Mouse (Mus musculus) megakaryocyte progenitor cell, adult 5-6 weeks (primary cell): ENCODE results near the gene Havcr2. TPM values are rescaled to one million over a fixed set of nuclear protein-coding genes. Genes with fewer than 3 reads are reported as not detected.
"Not testable (repeated sequence)": the region's sequence is repeated elsewhere in the genome, so short reads cannot be mapped to it uniquely, and the experiment has no call there.

Source experiments
- ATAC-seq: replicated peaks from 2 replicates; pipeline ENCODE4 v1.8.0; 2016; ENCODE audit warnings: mild to moderate bottlenecking, moderate TSS enrichment, inconsistent platforms; ENCODE audit not compliant: poor library complexity
- total RNA-seq, 2 experiments: library from RNA; stranded (forward) in 1 of 2; stranded (reverse) in 1 of 2; fragments of 157-497, 149-512 nt in 1 of 2; fragments of 200-1000 nt in 1 of 2; gene quantifications; 2 replicates each; pipeline versions ENCODE4 v1.2.3 to v1.2.4; 2015 to 2017

Gene Havcr2
- total RNA-seq, 2 experiments from 2014 or later = 0.27 to 0.92 TPM

GRCm38 (mm10) chr11:46449461-46450080 is 5.2 kb upstream of the Havcr2 start:
- ATAC-seq = peak; percentile 47

DNA sequence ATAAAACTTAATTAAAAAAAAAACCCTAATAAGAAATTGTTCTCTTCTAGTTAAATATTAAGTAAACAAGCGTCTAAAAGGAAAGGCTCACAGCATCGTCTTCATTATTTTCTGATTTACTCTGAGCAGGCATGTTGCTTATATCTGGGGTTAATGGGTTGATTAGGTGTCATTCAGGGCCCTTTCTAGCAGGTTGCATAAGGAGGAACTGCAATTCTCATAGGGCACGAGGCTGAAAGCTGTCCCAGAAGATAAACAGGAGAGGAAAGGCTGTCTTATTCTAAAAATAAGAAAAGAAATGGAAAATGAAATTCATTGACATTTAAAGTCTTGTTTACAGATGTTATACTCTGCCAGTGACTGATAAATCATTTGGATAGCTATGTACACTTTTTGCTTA is 5.2 kb downstream of the Havcr2 start:
- ATAC-seq = no peak

GRCm38 (mm10) chr11:46461362-46461761 is 6.6 kb downstream of the Havcr2 start:
- ATAC-seq = peak; percentile 85

DNA sequence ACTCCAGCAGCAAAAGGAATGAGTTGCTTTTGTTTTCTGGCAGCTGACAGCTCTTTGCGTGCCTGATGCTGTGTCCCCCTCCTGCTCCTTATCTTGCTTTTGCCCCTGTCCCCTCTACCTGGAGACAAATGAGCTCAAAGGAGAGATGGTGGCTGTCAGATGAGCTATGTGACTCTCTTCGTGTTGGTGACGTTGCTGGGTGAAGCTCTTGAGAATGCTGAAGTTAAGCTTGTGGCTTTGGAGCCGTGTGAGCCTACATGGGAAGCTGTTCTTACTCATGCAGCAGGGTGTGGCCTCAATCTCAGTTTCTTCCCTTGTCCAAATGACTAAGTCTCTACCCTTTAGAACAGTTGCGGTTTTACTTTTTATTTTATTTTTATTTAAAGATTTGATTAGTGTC is 7.2 kb downstream of the Havcr2 start:
- ATAC-seq = peak; percentile 45; the same call in 1 of the 2 replicates

DNA sequence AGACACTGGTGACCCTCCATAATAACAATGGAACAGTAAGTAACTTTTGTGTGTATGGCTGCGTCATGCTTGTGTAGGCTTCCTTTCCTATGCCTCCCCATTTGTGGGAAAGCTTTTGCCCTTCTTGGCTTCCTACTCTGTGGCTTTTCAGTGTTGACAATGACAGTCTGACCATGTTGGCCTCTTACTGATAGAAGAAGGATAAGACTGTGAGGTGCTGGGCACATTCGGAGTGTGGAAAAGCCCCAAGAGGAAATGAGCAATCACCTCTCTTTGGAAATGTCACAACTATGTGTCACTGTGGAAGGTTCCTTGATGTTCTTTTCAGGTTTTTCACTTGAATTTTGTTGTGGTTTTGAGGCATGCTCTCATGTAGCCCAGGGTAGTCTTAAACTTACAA is 12.1 kb downstream of the Havcr2 start:
- ATAC-seq = peak; percentile 93

GRCm38 (mm10) chr11:46474220-46474619 is 19.5 kb downstream of the Havcr2 start:
- ATAC-seq = no peak

DNA sequence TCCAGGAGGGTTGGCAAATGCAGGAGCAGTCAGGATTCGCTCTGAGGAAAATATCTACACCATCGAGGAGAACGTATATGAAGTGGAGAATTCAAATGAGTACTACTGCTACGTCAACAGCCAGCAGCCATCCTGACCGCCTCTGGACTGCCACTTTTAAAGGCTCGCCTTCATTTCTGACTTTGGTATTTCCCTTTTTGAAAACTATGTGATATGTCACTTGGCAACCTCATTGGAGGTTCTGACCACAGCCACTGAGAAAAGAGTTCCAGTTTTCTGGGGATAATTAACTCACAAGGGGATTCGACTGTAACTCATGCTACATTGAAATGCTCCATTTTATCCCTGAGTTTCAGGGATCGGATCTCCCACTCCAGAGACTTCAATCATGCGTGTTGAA is 24.6 kb downstream of the Havcr2 start:
- ATAC-seq = peak; percentile 39

DNA sequence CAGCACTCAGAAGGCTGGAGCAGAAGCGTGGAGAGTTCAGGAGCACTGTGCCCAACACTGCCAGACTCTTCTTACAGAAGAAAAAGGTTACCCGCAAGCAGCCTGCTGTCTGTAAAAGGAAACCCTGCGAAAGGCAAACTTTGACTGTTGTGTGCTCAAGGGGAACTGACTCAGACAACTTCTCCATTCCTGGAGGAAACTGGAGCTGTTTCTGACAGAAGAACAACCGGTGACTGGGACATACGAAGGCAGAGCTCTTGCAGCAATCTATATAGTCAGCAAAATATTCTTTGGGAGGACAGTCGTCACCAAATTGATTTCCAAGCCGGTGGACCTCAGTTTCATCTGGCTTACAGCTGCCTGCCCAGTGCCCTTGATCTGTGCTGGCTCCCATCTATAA is 25.8 kb downstream of the Havcr2 start:
- peak; percentile 95 for ATAC-seq

DNA sequence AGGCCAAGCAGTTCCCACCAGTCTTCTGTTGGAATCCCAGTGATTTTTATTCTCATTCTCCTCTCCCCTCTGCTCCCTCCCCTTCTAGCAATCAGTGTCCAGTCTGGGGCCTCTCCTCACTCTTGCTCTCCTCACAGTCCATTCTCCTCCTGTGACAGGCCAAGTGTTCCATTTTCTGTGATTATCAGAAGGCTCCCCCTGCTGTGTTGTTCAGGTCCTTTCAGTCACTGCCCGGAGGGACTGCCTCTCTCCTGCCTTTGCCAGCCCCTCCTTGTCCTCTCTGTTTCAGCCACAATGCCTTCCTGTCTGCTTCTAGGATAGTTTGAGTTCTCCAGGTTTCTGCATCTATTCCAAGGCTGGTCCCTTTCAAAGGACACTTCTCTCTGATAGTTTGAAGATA is 33.5 kb downstream of the Havcr2 start:
- peak; percentile 72 for ATAC-seq

DNA sequence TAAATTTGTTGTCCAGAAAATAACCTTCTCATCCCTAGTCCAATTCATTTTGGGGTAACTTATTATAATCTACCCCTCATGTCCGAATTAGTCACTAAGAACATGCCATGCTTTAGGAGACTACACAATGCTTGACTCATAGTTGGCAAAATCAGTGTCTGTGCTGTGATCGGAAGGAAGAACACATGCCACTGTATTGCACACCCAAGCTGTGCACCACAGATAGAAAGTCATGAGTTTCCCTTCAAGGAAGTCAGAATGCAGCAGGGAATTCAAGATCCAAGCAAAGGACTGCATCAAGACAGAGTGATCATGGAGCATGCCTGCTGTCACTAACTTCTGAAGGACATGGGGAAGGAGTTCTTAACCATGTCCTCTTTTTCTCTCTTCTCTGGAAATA is 33.9 kb downstream of the Havcr2 start:
- no peak for ATAC-seq

- ATAC-seq = no peak
Measured at GRCm38 (mm10) chr11:46507146-46507545, 52.4 kb downstream of the Havcr2 start.

GRCm38 (mm10) chr11:46509900-46510299 is 55.2 kb downstream of the Havcr2 start:
- no peak for ATAC-seq

- ATAC-seq = not testable (repeated sequence)
Measured at GRCm38 (mm10) chr11:46521341-46521740, 66.6 kb downstream of the Havcr2 start.

- 0 out of 2 replicates have a peak, but pooled peaks have one; percentile 31 for ATAC-seq
Measured at GRCm38 (mm10) chr11:46522719-46523118, 68.0 kb downstream of the Havcr2 start.

- ATAC-seq = no peak
Measured at GRCm38 (mm10) chr11:46523912-46524311, 69.2 kb downstream of the Havcr2 start, which contains the start of gene Gm12169. Gm12169 (plus strand) TSS chr11:46524212.

DNA sequence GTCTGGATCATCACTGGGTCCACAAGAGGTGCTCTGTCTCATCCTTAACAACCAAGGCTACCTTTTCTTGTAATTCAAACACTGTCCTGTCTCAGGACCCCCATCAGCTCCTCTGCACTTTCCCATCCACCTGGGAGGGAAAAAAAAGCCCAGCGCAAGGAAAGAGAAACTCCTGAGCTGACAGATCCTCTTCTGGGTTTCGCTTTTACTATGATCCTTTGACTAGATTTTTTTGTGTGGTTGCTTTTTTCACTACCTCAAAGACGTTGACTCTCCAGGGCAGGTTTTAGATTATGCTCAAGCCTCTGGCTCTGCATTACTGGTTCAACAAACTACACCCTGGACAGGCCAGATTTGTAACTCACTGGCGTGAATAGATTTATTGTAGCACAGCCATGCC is 75.4 kb downstream of the Havcr2 start:
- no peak for ATAC-seq

Other genes starting within 250 kb of the Havcr2 start
- gene Fndc9, start 219.4 kb upstream of the Havcr2 start, total RNA-seq (2015) = not detected in 2 replicates
- gene Fndc9, start 219.4 kb upstream of the Havcr2 start, total RNA-seq (2017) = not detected in 2 replicates
- gene Cyfip2, start 142.1 kb upstream of the Havcr2 start, total RNA-seq (2015) = 121 and 122 TPM in 2 replicates
- gene Cyfip2, start 142.1 kb upstream of the Havcr2 start, total RNA-seq (2017) = 48.6 and 53.3 TPM in 2 replicates
- gene Itk, start 65.4 kb upstream of the Havcr2 start, total RNA-seq (2015) = 0.91 TPM in 1 of 2 replicates, not detected in the other
- 0.46 and 0.95 TPM in 2 replicates for gene Itk, start 65.4 kb upstream of the Havcr2 start, total RNA-seq (2017)
- not detected in 2 replicates for gene Fam71b, start 58.4 kb upstream of the Havcr2 start, total RNA-seq (2015)
- not detected in 2 replicates for gene Fam71b, start 58.4 kb upstream of the Havcr2 start, total RNA-seq (2017)
- 63.6 and 72.4 TPM in 2 replicates for gene Med7, start 18.0 kb upstream of the Havcr2 start, total RNA-seq (2015)
- 16.2 and 27.1 TPM in 2 replicates for gene Med7, start 18.0 kb upstream of the Havcr2 start, total RNA-seq (2017)
- not detected in 2 replicates for gene Gm12169, start 69.3 kb downstream of the Havcr2 start, total RNA-seq (2015)
- gene Gm12169, start 69.3 kb downstream of the Havcr2 start, total RNA-seq (2017) = not detected in 2 replicates
- gene BC053393, start 116.6 kb downstream of the Havcr2 start, total RNA-seq (2015) = not detected in 2 replicates
- not detected in 2 replicates for gene BC053393, start 116.6 kb downstream of the Havcr2 start, total RNA-seq (2017)
- not detected in 2 replicates for gene Dppa1, start 174.3 kb downstream of the Havcr2 start, total RNA-seq (2015)
- gene Dppa1, start 174.3 kb downstream of the Havcr2 start, total RNA-seq (2017) = not detected in 2 replicates